Mouse (Mus musculus) megakaryocyte-erythroid progenitor cell, adult 5-6 weeks (primary cell): Measurements from ENCODE around the gene Pcnx4. TPM values are rescaled to one million over a fixed set of nuclear protein-coding genes. Genes with fewer than 3 reads are reported as not detected.

ENCODE experiments used
- ATAC-seq: replicated peaks from 2 replicates; pipeline ENCODE4 v1.8.0; 2016; ENCODE audit warnings: mild to moderate bottlenecking, inconsistent platforms; ENCODE audit not compliant: severe bottlenecking, poor library complexity, low FRiP score, low TSS enrichment
- total RNA-seq, 2 experiments: library from RNA; stranded (forward) in 1 of 2; stranded (reverse) in 1 of 2; fragments of 200-1000, 215-1000 nt in 1 of 2; fragments of >200 nt in 1 of 2; fragmentation: Nextera tagmentation in 1 of 2; gene quantifications; 2 replicates each; pipeline ENCODE4 v1.2.3; 2014 to 2017

Gene Pcnx4
- total RNA-seq (2014; fragmentation: Nextera tagmentation) (2.3 and 4.4 TPM in 2 replicates), total RNA-seq (2017) (2.9 and 4.1 TPM in 2 replicates)

DNA sequence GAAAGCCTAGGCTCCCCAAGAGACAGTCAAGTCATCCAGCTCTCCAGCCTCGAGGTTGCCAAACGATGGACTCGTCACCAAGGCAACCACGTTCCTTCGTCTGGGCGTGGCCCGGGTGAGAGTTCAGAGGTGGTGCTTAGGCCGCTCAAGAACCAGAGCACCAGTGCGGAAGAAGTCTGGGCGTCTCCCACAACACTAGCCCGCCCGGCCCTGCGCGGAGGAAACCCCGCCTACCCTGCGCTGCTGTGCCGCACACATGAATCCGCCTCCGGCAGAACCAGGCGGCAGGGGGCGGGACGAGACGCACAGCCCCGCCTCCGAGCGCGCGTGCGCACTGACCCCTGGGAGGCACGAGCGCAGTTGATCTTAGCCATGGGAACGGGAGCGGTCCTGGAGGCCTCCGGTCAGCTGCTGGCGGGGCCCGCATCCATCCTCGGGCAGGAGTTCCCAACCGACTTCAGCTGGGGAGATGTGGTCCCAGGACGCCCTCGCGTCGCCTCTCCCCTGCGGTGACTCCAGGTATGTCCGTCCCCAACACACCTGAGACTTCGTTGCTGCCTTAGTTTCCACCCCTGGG, at the start of gene Pcnx4:
Gene Pcnx4 (plus strand): TSS at position 363 of the 577 bp plus-strand sequence.
- ATAC-seq: peak; percentile 99

GRCm38 (mm10) chr12:72487498-72487897, 48.7 kb upstream of the Pcnx4 start:
- no peak for ATAC-seq

- ATAC-seq: no peak
Observed at GRCm38 (mm10) chr12:72489995-72490394, 46.2 kb upstream of the Pcnx4 start.

DNA sequence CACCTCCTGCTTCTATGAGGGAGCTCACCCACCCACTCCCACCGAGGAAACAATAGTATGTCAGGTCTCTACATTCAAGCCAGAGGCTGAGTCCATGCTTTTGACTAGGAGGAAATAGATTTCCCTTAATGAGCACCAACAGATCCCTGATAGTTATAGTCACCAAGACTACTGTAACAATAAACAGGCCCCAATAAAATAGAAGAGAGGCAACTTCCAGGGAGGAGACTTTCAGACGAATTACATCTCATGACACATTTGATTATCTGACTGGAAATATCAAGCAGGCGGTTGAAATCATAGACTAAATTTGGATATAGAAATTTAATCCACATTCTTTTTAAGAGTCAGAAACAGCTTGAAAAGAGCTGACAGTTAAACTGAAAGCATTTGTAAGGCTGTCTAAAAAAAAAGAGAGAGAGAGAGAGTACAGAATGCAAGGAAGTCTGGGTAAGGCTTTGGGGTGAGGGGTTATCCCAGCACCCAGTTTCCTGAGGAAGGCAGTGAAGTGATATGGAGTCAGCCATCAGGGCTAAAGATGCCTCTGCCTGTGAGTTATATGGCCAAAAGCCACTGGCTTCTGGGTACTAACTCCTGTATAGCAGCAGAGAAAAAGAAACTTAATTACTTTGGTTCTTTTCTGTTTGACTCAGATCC, 45.0 kb upstream of the Pcnx4 start:
- ATAC-seq: no peak

GRCm38 (mm10) chr12:72496866-72497600, 39.1 kb upstream of the Pcnx4 start:
- no peak for ATAC-seq

- no peak for ATAC-seq
Observed at GRCm38 (mm10) chr12:72509606-72510005, 26.6 kb upstream of the Pcnx4 start.

DNA sequence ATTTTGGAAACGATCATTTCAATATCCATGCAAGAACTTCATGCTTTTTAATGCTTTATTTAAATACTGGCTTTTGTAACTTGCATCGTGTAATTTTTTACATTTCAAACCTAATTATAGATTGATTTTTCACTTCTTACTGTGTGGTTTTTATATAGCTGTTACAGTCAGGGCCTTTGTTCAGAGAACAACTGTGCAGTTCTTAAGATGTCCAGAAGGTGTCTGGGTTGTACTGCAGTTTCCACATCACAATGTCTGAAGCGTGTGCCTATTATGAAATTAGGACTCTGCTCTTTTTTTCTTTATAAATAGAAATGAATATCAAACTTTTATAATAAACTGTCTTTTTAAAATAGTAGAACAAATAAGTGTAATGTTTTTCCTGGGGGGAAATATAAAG, 20.7 kb upstream of the Pcnx4 start:
- 0 out of 2 replicates have a peak, but pooled peaks have one; percentile 70 for ATAC-seq

DNA sequence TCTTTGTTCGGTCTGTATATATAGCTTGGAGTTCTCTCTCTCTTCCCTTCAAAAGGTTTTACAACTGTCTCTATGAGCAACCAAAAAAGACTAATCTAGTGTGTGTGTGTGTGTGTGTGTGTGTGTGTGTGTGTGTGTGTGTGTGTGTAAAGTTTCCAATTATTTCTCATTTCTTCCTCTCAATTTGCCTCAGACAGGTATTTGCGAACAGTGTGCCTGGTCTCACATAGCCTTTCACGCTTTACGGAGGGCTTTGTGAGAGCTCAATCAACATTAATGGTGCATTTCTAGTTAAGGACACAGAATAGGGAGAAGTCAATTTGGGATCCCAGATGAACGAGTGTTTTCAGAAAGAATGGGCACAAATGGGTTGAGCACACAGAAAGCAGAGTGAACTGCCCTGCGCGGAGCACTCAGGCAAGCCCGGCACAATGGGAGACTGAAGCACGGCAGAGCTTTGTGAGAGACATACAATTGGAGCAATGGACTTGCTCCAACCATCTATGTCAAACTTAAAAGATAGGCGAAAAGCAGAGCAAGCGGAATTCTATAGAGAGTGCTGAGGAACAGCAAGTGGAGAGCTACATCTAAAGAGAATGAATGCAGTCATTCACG, 18.0 kb upstream of the Pcnx4 start:
- ATAC-seq: no peak

DNA sequence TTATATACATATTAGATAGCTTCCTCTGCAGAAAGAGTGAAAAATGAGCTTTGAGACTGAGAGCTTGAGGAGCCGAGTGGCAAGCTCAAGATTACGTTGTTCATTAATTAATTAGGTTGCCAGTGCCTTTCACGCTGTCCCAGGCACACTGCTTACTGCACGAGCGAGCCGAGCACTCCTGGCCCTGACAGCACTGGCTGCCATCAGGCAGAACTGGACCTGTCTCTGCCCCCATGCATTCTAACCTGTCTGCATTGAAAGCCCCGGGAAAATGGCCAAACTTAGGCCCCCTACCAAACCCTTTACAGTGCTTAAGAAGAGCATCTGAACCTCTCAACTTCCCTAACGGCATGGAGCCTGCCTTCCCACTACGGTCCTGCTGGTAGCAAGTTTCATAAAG, 16.8 kb upstream of the Pcnx4 start:
- no peak for ATAC-seq

DNA sequence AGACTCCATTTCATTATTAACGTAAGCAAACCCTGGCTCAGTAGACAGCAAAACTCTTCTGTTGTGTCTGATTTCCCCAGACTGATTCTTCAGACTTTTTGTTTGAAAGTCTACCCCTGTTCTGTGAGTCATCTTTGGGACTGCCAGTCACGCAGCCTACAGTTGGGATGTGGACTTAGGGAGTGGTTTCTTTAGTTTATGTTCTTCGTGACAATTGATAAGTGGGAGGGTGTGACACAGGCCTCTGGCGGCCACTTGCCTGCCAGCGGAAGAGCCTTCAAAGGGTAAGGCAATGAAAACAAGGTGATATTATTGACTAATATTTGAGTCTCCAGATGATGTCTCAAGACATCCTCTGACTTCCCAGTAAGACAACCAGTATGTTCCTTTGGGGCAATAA, 16.3 kb upstream of the Pcnx4 start:
- no peak; the same call in 1 of the 2 replicates for ATAC-seq

- peak; percentile 86 for ATAC-seq
Observed at GRCm38 (mm10) chr12:72520645-72521044, 15.5 kb upstream of the Pcnx4 start.

GRCm38 (mm10) chr12:72525588-72525987, 10.6 kb upstream of the Pcnx4 start:
- ATAC-seq: peak; percentile 77

GRCm38 (mm10) chr12:72532303-72532702, 3.9 kb upstream of the Pcnx4 start:
- no peak for ATAC-seq

GRCm38 (mm10) chr12:72533986-72534385, 2.2 kb upstream of the Pcnx4 start:
- no peak for ATAC-seq

GRCm38 (mm10) chr12:72535599-72535998, 584 bp upstream of the Pcnx4 start:
- ATAC-seq: peak; percentile 7; the same call in 1 of the 2 replicates

DNA sequence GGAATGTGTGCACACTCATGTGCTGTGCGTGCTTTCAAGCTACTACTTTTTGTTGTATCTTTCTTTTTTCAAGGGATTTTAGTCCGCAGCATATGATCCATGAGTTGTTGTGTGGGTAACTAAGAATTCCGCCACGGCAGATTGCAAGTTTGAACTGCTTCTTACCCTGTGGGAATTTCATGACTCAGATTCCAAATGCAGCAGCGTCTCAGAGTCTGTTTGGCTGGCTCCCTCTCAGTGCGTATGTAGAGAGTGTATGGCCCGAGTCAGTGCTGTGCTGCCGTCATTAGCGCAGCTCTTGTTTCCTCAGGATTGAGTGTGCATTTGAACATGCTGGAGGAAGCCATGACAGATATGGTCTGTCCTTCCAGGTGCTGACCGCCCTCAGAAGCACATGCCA, 2.4 kb downstream of the Pcnx4 start:
- no peak for ATAC-seq

DNA sequence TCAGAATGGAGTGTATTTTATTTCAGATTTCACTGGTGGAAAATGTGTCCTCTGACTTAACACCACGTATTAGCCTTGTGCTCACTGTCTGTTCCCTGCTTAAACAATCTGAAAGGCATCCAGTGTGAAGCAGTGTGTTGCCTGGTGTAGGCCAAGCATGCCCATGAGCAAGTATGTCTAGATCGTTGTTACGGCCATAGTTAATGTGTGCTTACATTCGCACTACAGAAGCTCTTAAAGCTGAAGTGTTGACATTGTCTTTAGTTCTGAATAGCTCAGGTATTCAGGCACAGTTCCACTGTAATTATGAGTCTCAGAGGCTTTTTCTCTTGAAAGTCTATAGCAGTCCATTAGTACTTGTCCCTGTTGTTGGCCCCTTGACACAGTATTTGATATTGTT, 18.2 kb downstream of the Pcnx4 start:
- ATAC-seq: no peak

DNA sequence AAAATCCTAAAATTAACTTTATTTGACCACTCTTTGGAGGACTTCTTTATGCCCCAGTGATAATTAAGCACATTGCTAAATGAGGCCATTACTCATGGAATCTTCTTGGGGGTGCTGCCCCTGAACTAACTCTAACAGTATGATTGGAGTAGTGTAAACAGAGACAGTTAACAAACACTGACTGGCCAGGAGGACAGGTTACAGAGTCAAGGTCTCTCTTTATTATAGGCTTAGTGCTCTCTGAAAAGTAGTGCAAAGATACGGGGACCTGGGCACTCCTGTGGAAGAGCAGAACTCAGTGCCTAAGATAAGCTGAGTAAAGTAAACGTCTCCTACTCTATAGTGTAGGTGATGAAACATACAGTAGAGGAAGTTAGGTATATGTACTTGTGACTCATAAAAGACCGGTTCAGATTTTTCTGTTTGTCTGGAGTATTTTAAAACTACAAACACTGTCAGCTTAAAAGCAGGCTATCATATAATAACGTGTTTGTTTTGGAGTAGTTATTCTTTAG, 28.2 kb downstream of the Pcnx4 start:
- ATAC-seq: no peak

DNA sequence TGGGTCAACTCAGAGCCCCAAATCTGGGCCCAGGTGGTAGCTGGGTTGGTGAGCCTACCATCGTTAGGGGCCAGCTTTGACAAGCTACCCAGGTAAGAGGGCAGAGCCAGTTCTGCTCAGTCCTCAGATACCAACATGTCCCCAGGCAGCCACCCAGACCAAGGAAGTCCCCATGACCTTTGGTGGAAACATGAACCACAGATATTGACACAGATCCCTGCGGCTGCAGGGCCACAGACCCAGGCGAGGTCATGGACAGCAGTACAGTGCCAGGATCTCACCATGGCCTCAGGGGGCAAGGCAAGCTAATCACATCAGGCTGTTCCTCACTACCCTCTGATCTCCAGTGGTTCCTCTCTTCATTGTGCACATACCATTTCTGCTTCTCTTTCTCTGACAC, 45.8 kb downstream of the Pcnx4 start:
- ATAC-seq: no peak

DNA sequence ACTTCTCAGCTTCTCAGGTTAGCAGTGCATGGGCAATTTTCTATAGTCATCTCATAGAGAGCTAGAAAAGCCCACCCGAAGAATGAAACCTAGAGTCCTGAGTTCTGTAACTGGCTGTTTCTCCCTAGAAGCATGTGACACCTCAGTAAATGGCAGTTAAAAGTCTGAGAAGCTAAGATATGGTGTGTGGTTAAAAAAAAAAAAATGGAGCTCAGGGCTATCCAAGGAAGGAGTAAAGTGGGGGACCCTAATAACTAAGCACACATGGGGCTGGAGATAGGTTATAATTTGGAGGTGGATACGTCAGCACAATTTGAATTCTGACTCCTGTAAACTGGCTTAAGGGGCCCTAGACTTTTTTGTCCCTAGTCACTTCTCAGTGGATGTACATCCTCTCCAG, 46.9 kb downstream of the Pcnx4 start:
- ATAC-seq: peak; percentile 71
